Mouse (Mus musculus) spleen, postnatal 0 days (tissue): Measurements from ENCODE around the gene Eif2ak3. TPM values are rescaled to one million over a fixed set of nuclear protein-coding genes. Genes with fewer than 3 reads are reported as not detected.

ENCODE experiments used
- polyA plus RNA-seq: library from polyadenylated mRNA; unstranded; fragments of >200 nt; fragmentation: Nextera tagmentation; extraction: Ambion mirVana; gene quantifications from 2 replicates; pipeline ENCODE4 v1.2.1, GENCODE M21; 2015

Eif2ak3 gene
- polyA plus RNA-seq = 6.6 and 7.3 TPM in 2 replicates

GRCm38 (mm10) chr6:70844002-70844804 is at the start of gene Eif2ak3:
Gene Eif2ak3, plus strand, starts transcription at chr6:70844515.

GRCm38 (mm10) chr6:70918827-70919226 is 74.5 kb downstream of the Eif2ak3 start, which contains the start of gene Tex37:
Gene Tex37, minus strand, starts transcription at chr6:70918927.

Other genes starting within 250 kb of the Eif2ak3 start
- 9.6 and 9.7 TPM in 2 replicates for gene Rpia, start 52.3 kb upstream of the Eif2ak3 start, polyA plus RNA-seq
- not detected in 2 replicates for gene Tex37, start 74.4 kb downstream of the Eif2ak3 start, polyA plus RNA-seq
- gene Foxi3, start 112.0 kb downstream of the Eif2ak3 start, polyA plus RNA-seq = not detected in 2 replicates